Mouse (Mus musculus) hindbrain, embryonic 11.5 days (tissue): ENCODE data around the gene Polg2. TPM values are rescaled to one million over a fixed set of nuclear protein-coding genes. Genes with fewer than 3 reads are reported as not detected.
"Not testable (repeated sequence)": the region's sequence is repeated elsewhere in the genome, so short reads cannot be mapped to it uniquely, and the experiment has no call there.

Source experiments
- ATAC-seq: fragments of 200-750 bp; cut with Nextera tagmentation; 2 replicates; pipeline ENCODE4 v1.8.0; 2017; ENCODE audit warnings: mild to moderate bottlenecking, moderate TSS enrichment, moderate library complexity; ENCODE audit not compliant: low FRiP score
- DNase-seq: peaks from one replicate; pipeline ENCODE4 v3.0.0-alpha.2; 2015; ENCODE audit warnings: low spot score
- H3K27ac ChIP-seq: fragments of 300-500 bp; sonication (generic); 2 replicates; pipeline ENCODE4 v1.5.1; 2014; ENCODE audit warnings: mild to moderate bottlenecking, low read depth, low read length
- H3K27me3 ChIP-seq: fragments of 300-500 bp; sonication (generic); 2 replicates; pipeline ENCODE4 v1.6.1; 2014; ENCODE audit warnings: mild to moderate bottlenecking, low read length, moderate library complexity, mixed read lengths; ENCODE audit not compliant: control insufficient read depth, insufficient read depth
- H3K36me3 ChIP-seq: fragments of 300-500 bp; sonication (generic); 2 replicates; pipeline ENCODE4 v1.6.1; 2014; ENCODE audit warnings: mild to moderate bottlenecking, low read length, moderate library complexity, mixed read lengths; ENCODE audit not compliant: control insufficient read depth, insufficient read depth
- H3K4me1 ChIP-seq: fragments of 300-500 bp; sonication (generic); replicated peaks from 2 replicates; pipeline ENCODE4 v1.6.1; 2014; ENCODE audit warnings: low read length, mixed read lengths; ENCODE audit not compliant: control insufficient read depth, insufficient read depth
- H3K4me2 ChIP-seq: fragments of 300-500 bp; sonication (generic); replicated peaks from 2 replicates; pipeline ENCODE4 v1.6.1; 2014; ENCODE audit warnings: mild to moderate bottlenecking, low read depth, low read length
- H3K4me3 ChIP-seq: fragments of 300-500 bp; sonication (generic); 2 replicates; pipeline ENCODE4 v1.5.1; 2014; ENCODE audit warnings: low read depth, low read length
- H3K9ac ChIP-seq: fragments of 300-500 bp; sonication (generic); 2 replicates; pipeline ENCODE4 v1.6.1; 2014; ENCODE audit warnings: low read depth, low read length
- H3K9me3 ChIP-seq: fragments of 300-500 bp; sonication (generic); 2 replicates; pipeline ENCODE4 v1.6.1; 2016; ENCODE audit warnings: low read length; ENCODE audit not compliant: control insufficient read depth
- WGBS: fragments of 180-500 bp; shearing (Covaris S2); extraction: QIAGEN DNeasy Blood & Tissue Kit; methylation state at CpG from one replicate; pipeline ENCODE4 v1.1.7; 2014; 5-methylcytosine and 5-hydroxymethylcytosine counted together
- polyA plus RNA-seq: library from polyadenylated mRNA; unstranded; fragments of >200 nt; fragmentation: Nextera tagmentation; extraction: Ambion mirVana; gene quantifications from 2 replicates; pipeline ENCODE4 v1.2.1, GENCODE M21; 2014

The Polg2 gene
- polyA plus RNA-seq, 1 experiment from 2014 or later, result 11.0 TPM

GRCm38 (mm10) chr11:106785043-106785442 lies 5.7 kb upstream of the Polg2 start:
- Histone ChIP-seq H3K27ac (no peak overlapping the region), H3K4me1 (0 out of 2 replicates have a peak, but pooled peaks cover 2% of the 10 kb centered on the region), H3K27me3 (no peaks in the 10 kb centered on the region), H3K9ac (no peak overlapping the region), H3K36me3 (peaks cover 12% of the 10 kb centered on the region), H3K4me2 (no peak overlapping the region), H3K4me3 (no peak overlapping the region), H3K9me3 (no peaks in the 10 kb centered on the region)
- no peak for DNase-seq
- 89% methylated on average over 1 of the region's 1 CpGs for WGBS
- ATAC-seq, result no peak

- H3K9ac ChIP-seq, result no peak overlapping the region
- H3K27ac ChIP-seq, result no peak overlapping the region
- no peak overlapping the region for H3K4me3 ChIP-seq
- no peaks in the 10 kb centered on the region for H3K9me3 ChIP-seq
- WGBS, result 87% methylated on average over 2 of the region's 2 CpGs
- DNase-seq (no peak), ATAC-seq (no peak)
- H3K27me3 ChIP-seq, result no peaks in the 10 kb centered on the region
- peaks cover 12% of the 10 kb centered on the region for H3K36me3 ChIP-seq
- H3K4me1 ChIP-seq, result 0 out of 2 replicates have a peak, but pooled peaks cover 2% of the 10 kb centered on the region
- no peak overlapping the region for H3K4me2 ChIP-seq
These were observed 5.1 kb upstream of the Polg2 start for GRCm38 (mm10) chr11:106784476-106784875.

GRCm38 (mm10) chr11:106782841-106783764 lies 3.8 kb upstream of the Polg2 start:
- Histone ChIP-seq H3K4me3 (no peak overlapping the region), H3K36me3 (peaks cover 12% of the 10 kb centered on the region), H3K4me1 (0 out of 2 replicates have a peak, but pooled peaks cover 2% of the 10 kb centered on the region), H3K27ac (no peak overlapping the region), H3K4me2 (no peak overlapping the region), H3K9me3 (no peaks in the 10 kb centered on the region), H3K9ac (no peak overlapping the region), H3K27me3 (no peaks in the 10 kb centered on the region)
- ATAC-seq (no peak), DNase-seq (no peak)
- 89% methylated on average over 9 of the region's 9 CpGs for WGBS

GRCm38 (mm10) chr11:106782271-106782670 lies 2.9 kb upstream of the Polg2 start:
- not testable (repeated sequence) for H3K4me3 ChIP-seq, H3K4me2 ChIP-seq, DNase-seq, H3K4me1 ChIP-seq, H3K9me3 ChIP-seq, H3K9ac ChIP-seq, H3K27me3 ChIP-seq, ATAC-seq, H3K27ac ChIP-seq
- peaks cover 12% of the 10 kb centered on the region for H3K36me3 ChIP-seq
- 93% methylated on average over 7 of the region's 7 CpGs for WGBS

- DNase-seq (peak; percentile 27), ATAC-seq (no peak)
- 83% methylated on average over 6 of the region's 6 CpGs for WGBS
- no peaks in the 10 kb centered on the region for H3K27me3 ChIP-seq
- H3K9me3 ChIP-seq, result no peaks in the 10 kb centered on the region
- no peak overlapping the region for H3K4me2 ChIP-seq
- H3K4me1 ChIP-seq, result 0 out of 2 replicates have a peak, but pooled peaks cover under 1% of the 10 kb centered on the region
- no peak overlapping the region for H3K27ac ChIP-seq
- peaks cover 12% of the 10 kb centered on the region for H3K36me3 ChIP-seq
- H3K9ac ChIP-seq, result no peak overlapping the region
- H3K4me3 ChIP-seq, result no peak overlapping the region
These were observed 1.4 kb upstream of the Polg2 start for GRCm38 (mm10) chr11:106780590-106781220.

- Histone ChIP-seq H3K4me3 (no peak overlapping the region; the same call in 1 of the 2 replicates), H3K9ac (no peak overlapping the region), H3K4me2 (0 out of 2 replicates have a peak overlapping the region, but pooled peaks have one; percentile 82), H3K27me3 (no peaks in the 10 kb centered on the region), H3K27ac (no peak overlapping the region; the same call in 1 of the 2 replicates), H3K9me3 (no peaks in the 10 kb centered on the region), H3K4me1 (no peaks in the 10 kb centered on the region), H3K36me3 (peaks cover 12% of the 10 kb centered on the region)
- DNase-seq, result peak; percentile 27
- ATAC-seq, result no peak
- 80% methylated on average over 4 of the region's 4 CpGs for WGBS
These were observed 720 bp upstream of the Polg2 start for GRCm38 (mm10) chr11:106780089-106780425.

- Histone ChIP-seq H3K27ac (peak overlapping the region; percentile 86), H3K4me2 (peak overlapping the region; percentile 82), H3K9me3 (no peaks in the 10 kb centered on the region), H3K36me3 (peaks cover 16% of the 10 kb centered on the region), H3K27me3 (no peaks in the 10 kb centered on the region), H3K4me1 (no peaks in the 10 kb centered on the region), H3K9ac (peak overlapping the region; percentile 86), H3K4me3 (peak overlapping the region; percentile 77)
- ATAC-seq (peak; percentile 85), DNase-seq (no peak)
- 2% methylated on average over 39 of the region's 39 CpGs for WGBS
These were observed 549 bp downstream of the Polg2 start for GRCm38 (mm10) chr11:106778589-106779387.

GRCm38 (mm10) chr11:106778132-106778531 lies 1.2 kb downstream of the Polg2 start:
- Histone ChIP-seq H3K36me3 (peaks cover 11% of the 10 kb centered on the region), H3K9me3 (no peaks in the 10 kb centered on the region), H3K27me3 (no peaks in the 10 kb centered on the region), H3K4me3 (no peak overlapping the region), H3K27ac (no peak overlapping the region), H3K4me2 (no peak overlapping the region), H3K4me1 (no peaks in the 10 kb centered on the region), H3K9ac (no peak overlapping the region)
- 94% methylated on average over 7 of the region's 7 CpGs for WGBS
- ATAC-seq, result no peak
- no peak for DNase-seq
